Mouse (Mus musculus) olfactory bulb, adult 2 months (tissue): ENCODE results near the gene Ybx2.

ENCODE experiments used
- CTCF ChIP-seq: fragments of 200-500 bp; IDR thresholded peaks from 2 replicates; pipeline ENCODE4 v1.5.1; 2012; ENCODE audit warnings: low read depth, mild to moderate bottlenecking, low read length, moderate library complexity; ENCODE audit not compliant: insufficient read depth
- POLR2A ChIP-seq: fragments of 200-500 bp; IDR thresholded peaks from 2 replicates; pipeline ENCODE4 v1.6.1; 2012; ENCODE audit warnings: mild to moderate bottlenecking, low read depth, low read length, moderate library complexity; ENCODE audit not compliant: insufficient read depth

GRCm38 (mm10) chr11:69953267-69953915 is 17.8 kb downstream of the Ybx2 start:
- TF ChIP-seq CTCF (no peak), POLR2A (no peak)
